In genomic region chr19:30031468-30031931, GRCm38 (mm10) we compare ENCODE assay signal across 7 mouse cellular contexts. TPM values are rescaled to one million over a fixed set of nuclear protein-coding genes. Genes with fewer than 3 reads are reported as not detected.
DNase-seq lines count a peak whose midpoint lies in the region; ATAC-seq and TF ChIP-seq lines count a peak whose summit lies in the region.

No protein-coding gene starts in this region.

- in situ Hi-C loops in ES-E14 (cut with MboI; ENCODE audit: low sequenced_read_pairs in 2 of 2, unreplicated experiment in 2 of 2): no loop called here

- H3K36me3 ChIP-seq in ES-E14 (ENCODE audit: control insufficient read depth, insufficient read depth, low read length, poor library complexity, severe bottlenecking): no peaks in the 10 kb centered on the region
- H3K36me3 ChIP-seq in forebrain, embryonic 16.5 days (ENCODE audit: control insufficient read depth, insufficient read depth): no peaks in the 10 kb centered on the region
- no peaks in the 10 kb centered on the region for H3K36me3 ChIP-seq in midbrain, postnatal 0 days (ENCODE audit: insufficient read depth, low read length)

- peak overlapping the region; percentile 91 to 94 for H3K4me3 ChIP-seq in ES-E14 (ENCODE audit: insufficient read depth in 1 of 2, low read depth in 1 of 2, low read length in 2 of 2, poor library complexity in 1 of 2, severe bottlenecking in 1 of 2)
- H3K4me3 ChIP-seq in forebrain, embryonic 16.5 days (replicated peaks; ENCODE audit: low read length): peak overlapping the region; percentile 97
- peak overlapping the region; percentile 100 for H3K4me3 ChIP-seq in midbrain, postnatal 0 days (ENCODE audit: low read depth, low read length)

- no peak for TF ChIP-seq CTCF in midbrain, postnatal 0 days (IDR thresholded peaks at IDR 0.05)

- no peak for ATAC-seq in forebrain, embryonic 16.5 days
- no peak for ATAC-seq in midbrain, postnatal 0 days (ENCODE audit: low FRiP score)
- no peak for ATAC-seq in monocyte, adult 5-6 weeks (replicated peaks; ENCODE audit: insufficient number of reproducible peaks, low FRiP score, low TSS enrichment, poor library complexity, severe bottlenecking)

- H3K9me3 ChIP-seq in ES-E14 (ENCODE audit: control insufficient read depth, insufficient read depth, low read depth, low read length): no peaks in the 10 kb centered on the region
- H3K9me3 ChIP-seq in forebrain, embryonic 16.5 days (ENCODE audit: control insufficient read depth, low read length): no peaks in the 10 kb centered on the region
- H3K9me3 ChIP-seq in midbrain, postnatal 0 days (ENCODE audit: low read length): no peaks in the 10 kb centered on the region

- peak; percentile 22 to 24 for DNase-seq in B cell, adult 2 months
- DNase-seq in ES-E14 (ENCODE audit: low read depth, low spot score): no peak
- DNase-seq in kidney, postnatal 14 days: peak; percentile 40
- DNase-seq in midbrain, postnatal 0 days (ENCODE audit: low spot score): peak; percentile 53
- DNase-seq in right cerebral cortex, postnatal 36 days (ENCODE audit: low spot score in 2 of 2): no peak

- H3K9ac ChIP-seq in ES-E14 (ENCODE audit: insufficient read depth, low read depth, low read length, poor library complexity, severe bottlenecking): peak overlapping the region; percentile 92
- peak overlapping the region; percentile 99 for H3K9ac ChIP-seq in forebrain, embryonic 16.5 days (replicated peaks; ENCODE audit: low read depth, low read length)
- H3K9ac ChIP-seq in midbrain, postnatal 0 days (replicated peaks; ENCODE audit: low read length, poor library complexity, severe bottlenecking): peak overlapping the region; percentile 99

- no peaks in the 10 kb centered on the region for H3K27me3 ChIP-seq in forebrain, embryonic 16.5 days (replicated peaks; ENCODE audit: control insufficient read depth, insufficient read depth, low read length)
- no peaks in the 10 kb centered on the region for H3K27me3 ChIP-seq in midbrain, postnatal 0 days (ENCODE audit: insufficient read depth, low read length)

- WGBS in forebrain, embryonic 16.5 days: under 1% methylated on average over 7 of the region's 7 CpGs
- WGBS in midbrain, postnatal 0 days: 1% methylated on average over 7 of the region's 7 CpGs

- no peak overlapping the region for H3K27ac ChIP-seq in ES-E14 (ENCODE audit: insufficient read depth, low read depth, low read length, poor library complexity, severe bottlenecking)
- no peak overlapping the region for H3K27ac ChIP-seq in forebrain, embryonic 16.5 days (ENCODE audit: low read length)
- peak overlapping the region; percentile 96; the same call in 1 of the 2 replicates for H3K27ac ChIP-seq in midbrain, postnatal 0 days (ENCODE audit: low read depth, low read length)

- 0 out of 4 replicates have a peak, but pooled peaks cover 2% of the 10 kb centered on the region in 2 experiments for H3K4me1 ChIP-seq in ES-E14 (ENCODE audit: control insufficient read depth in 2 of 2, insufficient read depth in 2 of 2, low read length in 2 of 2, poor library complexity in 1 of 2)
- H3K4me1 ChIP-seq in forebrain, embryonic 16.5 days (replicated peaks; ENCODE audit: control insufficient read depth, insufficient read depth, low read length): peaks cover 30% of the 10 kb centered on the region
- H3K4me1 ChIP-seq in midbrain, postnatal 0 days (ENCODE audit: insufficient read depth, low read length): peaks cover 12% of the 10 kb centered on the region; the same call in 1 of the 2 replicates

- peak overlapping the region; percentile 85 for H3K4me2 ChIP-seq in forebrain, embryonic 16.5 days (ENCODE audit: low read length)
- H3K4me2 ChIP-seq in midbrain, postnatal 0 days (ENCODE audit: low read depth, low read length, poor library complexity, severe bottlenecking): peak overlapping the region; percentile 83

TF ChIP-seq in ES-E14, 5 proteins besides CTCF, POLR2A, EP300 and RAD21:
- TF ChIP-seq CHD2 (IDR thresholded peaks at IDR 0.05; ENCODE audit: low read depth, low read length) (no peak), ZC3H11A (IDR thresholded peaks at IDR 0.05; ENCODE audit: borderline replicate concordance, low read depth, low read length) (no peak), HCFC1 (IDR thresholded peaks at IDR 0.05; ENCODE audit: borderline replicate concordance, insufficient read depth, low read length) (no peak), ZNF384 (IDR thresholded peaks at IDR 0.05; ENCODE audit: low read depth, low read length) (no peak), MAFK (IDR thresholded peaks at IDR 0.05; ENCODE audit: insufficient read depth, low read depth, low read length) (0 out of 2 replicates have a peak, but pooled peaks have one; percentile 25)

RNA-seq across cellular contexts. Expression of gene Uhrf2, which starts 1.2 kb away (rescaled TPM):
- total RNA-seq in ES-E14 (2012; rRNA removed): 40.5 and 46.2 TPM in 2 replicates
- polyA plus RNA-seq in forebrain, embryonic 16.5 days (2015; fragmentation: Nextera tagmentation; extraction: Ambion mirVana): 73.3 and 74.2 TPM in 2 replicates
- total RNA-seq in midbrain, postnatal 0 days (2014; rRNA removed): 74.4 and 77.7 TPM in 2 replicates
- polyA plus RNA-seq in midbrain, postnatal 0 days (2015; fragmentation: Nextera tagmentation; extraction: Ambion mirVana): 24.0 and 29.7 TPM in 2 replicates
- 68.4 to 101 TPM (median 95.4 TPM) in 3 replicates for total RNA-seq in monocyte, adult 5-6 weeks (2017)

RNA-seq across cellular contexts. Expression of gene Trpd52l3, which starts 27.9 kb away (rescaled TPM):
- total RNA-seq in ES-E14 (2012; rRNA removed): 0.13 TPM in 1 of 2 replicates, not detected in the other
- not detected in 2 replicates for polyA plus RNA-seq in forebrain, embryonic 16.5 days (2015; fragmentation: Nextera tagmentation; extraction: Ambion mirVana)
- total RNA-seq in midbrain, postnatal 0 days (2014; rRNA removed): not detected in 2 replicates
- polyA plus RNA-seq in midbrain, postnatal 0 days (2015; fragmentation: Nextera tagmentation; extraction: Ambion mirVana): not detected in 2 replicates
- total RNA-seq in monocyte, adult 5-6 weeks (2017): not detected in 3 replicates

Comparison
In these comparisons a context has a peak if more than half of its experiments do, and no peak if none do; other contexts are left out.
1. DNase-seq: peak in B cell, adult 2 months (2 of 2), kidney, postnatal 14 days (single experiment) and midbrain, postnatal 0 days (single experiment); none in ES-E14 (single experiment) and right cerebral cortex, postnatal 36 days (0 of 2).
2. Peak in every context shown above with its lines, with median percentiles within 50 percentile points of each other: H3K4me3 ChIP-seq and H3K9ac ChIP-seq.